ENCODE assay signal across 27 mouse cellular contexts in genomic region chr13:96884534-96884933, GRCm38 (mm10).
"Had no signal": no experiment of that assay in that cellular context is flagged by ENCODE, and none has a peak within 500 bp of the region (broad histone marks: within the 10 kb centered on the region; RNA-seq: fewer than 3 reads in every experiment).

No protein-coding gene starts in this region.

- H3K4me3 ChIP-seq: gastrocnemius, adult 2 months; heart, adult 2 months; heart, embryonic 13.5 days; heart, embryonic 15.5 days; hindbrain, embryonic 13.5 days; hindbrain, embryonic 15.5 days; kidney, embryonic 15.5 days; limb, embryonic 13.5 days; limb, embryonic 15.5 days; liver, embryonic 12.5 days had no signal

- H3K27ac ChIP-seq: gastrocnemius, adult 2 months; heart, adult 2 months; heart, embryonic 13.5 days; heart, embryonic 15.5 days; hindbrain, embryonic 13.5 days; hindbrain, embryonic 15.5 days; hindbrain, postnatal 0 days; kidney, embryonic 15.5 days; kidney, postnatal 0 days; limb, embryonic 13.5 days; limb, embryonic 15.5 days; liver, embryonic 12.5 days; liver, embryonic 14.5 days had no signal

- H3K36me3 ChIP-seq: heart, embryonic 13.5 days; heart, embryonic 15.5 days; hindbrain, embryonic 13.5 days; hindbrain, embryonic 15.5 days; kidney, embryonic 15.5 days; limb, embryonic 13.5 days; limb, embryonic 15.5 days; liver, embryonic 12.5 days had no signal

- H3K4me1 ChIP-seq: heart, embryonic 13.5 days; heart, embryonic 15.5 days; hindbrain, embryonic 13.5 days; hindbrain, embryonic 15.5 days; kidney, embryonic 15.5 days; limb, embryonic 13.5 days; limb, embryonic 15.5 days; liver, embryonic 12.5 days had no signal

- DNase-seq: gastrocnemius, adult 2 months; gastrocnemius, postnatal 14 days; gastrocnemius, postnatal 36 days; heart, adult 11 months; heart, adult 2 months; heart, postnatal 14 days; heart, postnatal 36 days; kidney, adult 11 months; kidney, adult 2 months; kidney, adult 9 months; kidney, postnatal 14 days; kidney, postnatal 36 days; layer of hippocampus, adult 9-11 months; layer of hippocampus, postnatal 36 days; left cerebral cortex, postnatal 4 days had no signal

- H3K9me3 ChIP-seq: heart, embryonic 13.5 days; heart, embryonic 15.5 days; hindbrain, embryonic 13.5 days; hindbrain, embryonic 15.5 days; kidney, embryonic 15.5 days; limb, embryonic 13.5 days; limb, embryonic 15.5 days; liver, embryonic 12.5 days had no signal

- H3K9ac ChIP-seq: heart, embryonic 13.5 days; heart, embryonic 15.5 days; hindbrain, embryonic 13.5 days; hindbrain, embryonic 15.5 days; kidney, embryonic 15.5 days; limb, embryonic 13.5 days; limb, embryonic 15.5 days; liver, embryonic 12.5 days; liver, embryonic 14.5 days had no signal

- ATAC-seq: hindbrain, postnatal 0 days; intestine, embryonic 16.5 days; liver, embryonic 12.5 days had no signal
